Mouse (Mus musculus) limb, embryonic 13.5 days (tissue): ENCODE results near the gene Gm29094. TPM values are rescaled to one million over a fixed set of nuclear protein-coding genes. Genes with fewer than 3 reads are reported as not detected.
"Not testable (repeated sequence)": the region's sequence is repeated elsewhere in the genome, so short reads cannot be mapped to it uniquely, and the experiment has no call there.

Source experiments
- ATAC-seq: fragments of 200-750 bp; cut with Nextera tagmentation; 2 replicates; pipeline ENCODE4 v1.8.0; 2017; ENCODE audit warnings: low read depth, moderate number of reproducible peaks, moderate TSS enrichment; ENCODE audit not compliant: low FRiP score
- H3K27ac ChIP-seq: fragments of 300-500 bp; sonication (generic); 2 replicates; pipeline ENCODE4 v1.5.1; 2015; ENCODE audit warnings: inconsistent platforms, mild to moderate bottlenecking, moderate library complexity
- H3K27me3 ChIP-seq: fragments of 300-500 bp; sonication (generic); 2 replicates; pipeline ENCODE4 v1.6.1; 2015; ENCODE audit warnings: mild to moderate bottlenecking, inconsistent platforms
- H3K36me3 ChIP-seq: fragments of 300-500 bp; sonication (generic); 2 replicates; pipeline ENCODE4 v1.6.1; 2015; ENCODE audit warnings: inconsistent platforms, mild to moderate bottlenecking, moderate library complexity
- H3K4me1 ChIP-seq: fragments of 300-500 bp; sonication (generic); 2 replicates; pipeline ENCODE4 v1.6.1; 2015; ENCODE audit warnings: inconsistent platforms
- H3K4me2 ChIP-seq: fragments of 300-500 bp; sonication (generic); replicated peaks from 2 replicates; pipeline ENCODE4 v1.6.1; 2015; ENCODE audit warnings: inconsistent platforms, mild to moderate bottlenecking, moderate library complexity
- H3K4me3 ChIP-seq: fragments of 300-500 bp; sonication (generic); 2 replicates; pipeline ENCODE4 v1.5.1; 2015; ENCODE audit warnings: moderate library complexity, mild to moderate bottlenecking, inconsistent platforms
- H3K9ac ChIP-seq: fragments of 300-500 bp; sonication (generic); 2 replicates; pipeline ENCODE4 v1.6.1; 2015; ENCODE audit warnings: mild to moderate bottlenecking, inconsistent platforms
- H3K9me3 ChIP-seq: fragments of 300-500 bp; sonication (generic); 2 replicates; pipeline ENCODE4 v1.6.1; 2016; ENCODE audit warnings: inconsistent platforms
- WGBS: fragments of 180-500 bp; shearing (Covaris S2); methylation state at CpG from one replicate; pipeline ENCODE4 v1.1.7; 2015; 5-methylcytosine and 5-hydroxymethylcytosine counted together
- polyA plus RNA-seq: library from polyadenylated mRNA; unstranded; fragments of >200 nt; fragmentation: Nextera tagmentation; extraction: Ambion mirVana; gene quantifications from 2 replicates; pipeline ENCODE4 v1.2.1, GENCODE M21; 2015

Gene Gm29094
- polyA plus RNA-seq, 1 experiment from 2014 or later: not detected

- not testable (repeated sequence) for H3K4me3 ChIP-seq, H3K4me2 ChIP-seq, H3K36me3 ChIP-seq, H3K27ac ChIP-seq, ATAC-seq, H3K4me1 ChIP-seq, H3K9me3 ChIP-seq, H3K27me3 ChIP-seq, H3K9ac ChIP-seq
- WGBS: 33% methylated on average over 1 of the region's 1 CpGs
These were observed 13.2 kb downstream of the Gm29094 start for GRCm38 (mm10) chr9:89212428-89212827.

DNA sequence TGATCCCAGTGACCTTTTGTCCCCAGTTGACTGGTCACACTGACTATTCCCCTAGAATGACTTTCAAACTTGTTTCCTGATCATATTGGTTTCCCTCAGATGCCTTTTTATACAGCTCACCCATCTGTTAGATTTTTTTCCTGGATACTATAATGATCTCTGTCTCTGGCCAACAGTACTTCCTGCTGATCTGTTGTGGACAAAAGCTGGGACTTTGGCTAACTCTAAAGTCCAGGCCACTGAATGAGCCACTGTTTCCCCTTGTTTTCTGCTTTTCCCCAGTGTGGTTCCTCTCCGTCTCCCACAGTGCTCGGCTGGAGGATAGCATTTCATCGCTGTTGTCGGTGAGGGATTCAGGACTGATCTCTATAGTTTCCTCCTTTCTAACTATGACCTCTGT is 19.0 kb downstream of the Gm29094 start:
- not testable (repeated sequence) for ATAC-seq, H3K4me3 ChIP-seq, H3K4me2 ChIP-seq, H3K9me3 ChIP-seq, H3K27ac ChIP-seq, H3K4me1 ChIP-seq, H3K9ac ChIP-seq, H3K36me3 ChIP-seq, H3K27me3 ChIP-seq
- 91% methylated on average over 4 of the region's 4 CpGs for whole genome bisulfite sequencing

- not testable (repeated sequence) for H3K27me3 ChIP-seq, H3K9ac ChIP-seq, H3K4me3 ChIP-seq, H3K4me2 ChIP-seq, ATAC-seq, H3K4me1 ChIP-seq, H3K27ac ChIP-seq, H3K36me3 ChIP-seq, H3K9me3 ChIP-seq
- 98% methylated on average over 3 of the region's 4 CpGs for WGBS
These were observed 20.5 kb downstream of the Gm29094 start for GRCm38 (mm10) chr9:89219668-89220067.

DNA sequence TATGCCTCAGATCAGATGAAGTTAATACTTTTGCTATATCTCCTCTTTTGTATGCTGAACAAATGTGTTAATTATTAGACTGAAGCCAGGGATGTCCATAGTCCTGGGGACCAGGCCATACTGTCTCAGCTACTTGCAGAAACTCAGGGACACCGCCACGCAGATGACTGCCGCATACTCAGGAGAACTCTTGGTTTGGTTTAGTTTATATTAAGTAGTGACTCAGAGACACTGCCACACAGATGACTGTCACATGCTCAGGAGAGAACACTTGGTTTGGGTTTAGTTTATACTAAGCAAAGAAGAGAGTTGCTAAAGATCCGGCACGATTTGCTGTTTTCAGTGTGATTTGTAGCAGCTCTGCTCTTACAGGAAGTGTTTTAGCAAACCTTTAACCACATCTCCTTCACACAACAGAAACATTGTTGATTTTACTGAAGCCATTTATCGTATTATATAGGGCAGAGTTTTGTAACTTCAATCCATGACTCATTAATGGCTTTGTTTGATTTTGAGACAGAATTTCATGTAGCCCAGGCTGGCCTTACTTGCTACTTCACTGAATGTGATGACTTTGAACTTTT is 21.6 kb downstream of the Gm29094 start:
- not testable (repeated sequence) for ATAC-seq, H3K36me3 ChIP-seq, H3K9me3 ChIP-seq, H3K4me2 ChIP-seq, H3K9ac ChIP-seq, H3K4me3 ChIP-seq, H3K27me3 ChIP-seq, H3K27ac ChIP-seq, H3K4me1 ChIP-seq
- 87% methylated on average over 6 of the region's 6 CpGs for WGBS

DNA sequence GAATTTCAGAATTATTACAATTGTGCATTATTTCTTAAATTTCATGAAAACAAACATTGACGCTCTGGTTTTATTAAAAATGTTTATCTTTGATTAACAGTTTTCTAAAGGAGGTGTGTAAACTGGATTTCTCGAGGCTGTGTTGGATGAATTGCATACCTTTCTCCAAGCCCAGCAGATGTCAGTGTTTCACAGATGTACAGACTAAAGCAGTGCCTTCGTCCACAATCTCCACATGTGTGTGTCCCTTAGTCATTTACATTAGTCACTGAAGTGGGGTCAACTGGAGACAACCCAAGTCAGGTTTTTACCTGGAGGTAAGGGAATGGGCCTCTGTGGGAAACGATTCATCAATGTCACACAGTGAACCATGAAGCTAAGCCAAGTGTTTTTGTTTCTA is 26.9 kb downstream of the Gm29094 start:
- no peaks in the 10 kb centered on the region for H3K9me3 ChIP-seq
- no peaks in the 10 kb centered on the region for H3K36me3 ChIP-seq
- no peak overlapping the region for H3K4me3 ChIP-seq
- H3K4me2 ChIP-seq: no peak overlapping the region
- ATAC-seq: no peak
- H3K4me1 ChIP-seq: no peaks in the 10 kb centered on the region
- H3K27ac ChIP-seq: no peak overlapping the region
- H3K27me3 ChIP-seq: no peaks in the 10 kb centered on the region
- no peak overlapping the region for H3K9ac ChIP-seq
- WGBS: 57% methylated on average over 4 of the region's 4 CpGs

DNA sequence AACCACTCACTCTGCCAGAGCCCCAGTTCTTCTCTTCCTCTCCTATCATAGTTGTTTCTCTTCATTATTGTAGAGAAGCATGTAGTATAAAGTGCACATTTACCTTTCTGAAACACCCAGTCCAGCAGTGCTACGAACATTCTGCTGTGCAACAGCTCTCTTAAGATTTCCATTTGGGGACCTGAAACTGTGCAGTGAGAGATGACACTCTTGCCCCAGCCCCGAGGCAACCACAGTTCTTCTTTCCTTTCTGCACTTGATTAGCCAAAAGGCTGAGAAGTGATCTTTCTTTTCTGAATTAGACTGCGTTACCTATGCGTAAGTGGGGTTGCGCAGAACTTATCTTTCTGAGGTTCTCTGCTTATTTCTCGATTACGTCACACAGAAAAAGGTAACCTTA is 28.9 kb downstream of the Gm29094 start:
- Histone ChIP-seq H3K9ac (no peak overlapping the region), H3K27me3 (no peaks in the 10 kb centered on the region), H3K4me1 (no peaks in the 10 kb centered on the region), H3K27ac (no peak overlapping the region), H3K4me3 (no peak overlapping the region), H3K9me3 (no peaks in the 10 kb centered on the region), H3K4me2 (no peak overlapping the region), H3K36me3 (no peaks in the 10 kb centered on the region)
- ATAC-seq: no peak
- 87% methylated on average over 7 of the region's 7 CpGs for WGBS

GRCm38 (mm10) chr9:89230897-89231497 is 31.8 kb downstream of the Gm29094 start:
- not testable (repeated sequence) for H3K4me1 ChIP-seq, ATAC-seq, H3K9ac ChIP-seq, H3K36me3 ChIP-seq, H3K27me3 ChIP-seq, H3K4me3 ChIP-seq, H3K27ac ChIP-seq, H3K9me3 ChIP-seq, H3K4me2 ChIP-seq
- 62% methylated on average over 2 of the region's 2 CpGs for WGBS

GRCm38 (mm10) chr9:89237131-89237530 is 38.0 kb downstream of the Gm29094 start:
- not testable (repeated sequence) for H3K4me1 ChIP-seq, H3K36me3 ChIP-seq, H3K9me3 ChIP-seq, H3K27ac ChIP-seq, H3K4me2 ChIP-seq, H3K27me3 ChIP-seq, H3K9ac ChIP-seq, ATAC-seq, H3K4me3 ChIP-seq
- 79% methylated on average over 4 of the region's 4 CpGs for WGBS

GRCm38 (mm10) chr9:89238976-89239505 is 39.9 kb downstream of the Gm29094 start:
- ATAC-seq, H3K9me3 ChIP-seq, H3K27me3 ChIP-seq, H3K4me1 ChIP-seq, H3K4me2 ChIP-seq, H3K9ac ChIP-seq, H3K27ac ChIP-seq, H3K4me3 ChIP-seq, H3K36me3 ChIP-seq: not testable (repeated sequence)
- whole genome bisulfite sequencing: 78% methylated on average over 4 of the region's 5 CpGs

DNA sequence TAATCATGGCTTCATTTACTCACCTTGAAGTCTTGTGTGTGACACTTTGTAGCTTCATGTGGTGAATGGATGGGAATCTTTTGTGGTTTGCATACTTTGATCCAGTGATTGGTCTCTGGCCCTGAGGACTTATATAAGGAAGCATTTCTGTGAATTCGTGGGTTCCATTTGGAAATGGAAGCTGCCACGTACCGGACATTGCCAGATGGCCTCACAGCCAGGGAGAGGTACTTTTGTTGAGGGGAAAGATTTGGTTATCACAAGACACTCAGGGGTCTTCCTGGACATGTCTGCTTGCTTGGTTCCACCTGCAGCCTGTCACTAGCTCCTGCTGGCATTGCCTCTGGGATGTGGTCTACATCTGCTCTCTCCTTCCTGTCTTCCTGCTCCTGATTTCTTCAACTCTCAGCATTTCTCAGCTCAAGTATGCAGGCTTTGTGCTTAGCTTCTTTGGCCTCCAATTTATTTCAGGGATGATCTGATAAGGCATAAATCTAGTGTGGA is 41.4 kb downstream of the Gm29094 start:
- ATAC-seq, H3K4me3 ChIP-seq, H3K36me3 ChIP-seq, H3K9me3 ChIP-seq, H3K27me3 ChIP-seq, H3K4me2 ChIP-seq, H3K4me1 ChIP-seq, H3K27ac ChIP-seq, H3K9ac ChIP-seq: not testable (repeated sequence)
- WGBS: 79% methylated on average over 3 of the region's 3 CpGs

DNA sequence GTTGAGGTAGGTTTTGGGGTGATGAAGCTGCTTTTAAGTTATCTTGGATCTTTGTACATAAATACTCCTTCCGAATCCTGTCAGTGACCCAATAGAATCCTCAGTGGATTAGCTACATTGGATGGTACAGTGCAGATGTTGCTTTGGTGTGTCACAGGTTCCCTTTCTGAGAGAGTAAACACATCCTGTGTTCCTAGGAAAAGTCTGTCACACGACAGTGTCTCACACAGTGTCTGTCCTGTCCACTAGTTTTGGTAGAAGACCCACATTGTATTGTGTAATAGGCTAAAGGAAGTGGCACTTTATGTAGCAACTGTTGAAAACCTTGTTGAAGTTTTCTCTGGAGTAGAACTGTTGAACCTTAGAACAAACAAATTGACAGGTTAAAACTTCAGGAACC is 54.2 kb downstream of the Gm29094 start:
- H3K27me3 ChIP-seq: no peaks in the 10 kb centered on the region
- 80% methylated on average over 2 of the region's 2 CpGs for WGBS
- no peak overlapping the region for H3K4me2 ChIP-seq
- H3K4me3 ChIP-seq: no peak overlapping the region
- no peaks in the 10 kb centered on the region for H3K9me3 ChIP-seq
- no peak for ATAC-seq
- H3K36me3 ChIP-seq: no peaks in the 10 kb centered on the region
- H3K9ac ChIP-seq: no peak overlapping the region
- no peaks in the 10 kb centered on the region for H3K4me1 ChIP-seq
- H3K27ac ChIP-seq: no peak overlapping the region

- Histone ChIP-seq H3K4me1 (no peaks in the 10 kb centered on the region), H3K27me3 (no peaks in the 10 kb centered on the region), H3K36me3 (no peaks in the 10 kb centered on the region), H3K4me2 (no peak overlapping the region), H3K27ac (no peak overlapping the region), H3K9me3 (no peaks in the 10 kb centered on the region), H3K4me3 (no peak overlapping the region), H3K9ac (no peak overlapping the region)
- ATAC-seq: no peak
- 87% methylated on average over 12 of the region's 12 CpGs for WGBS
These were observed 57.6 kb downstream of the Gm29094 start for GRCm38 (mm10) chr9:89256556-89257335.
